Mouse (Mus musculus) forebrain, embryonic 10.5 days (tissue): ENCODE results near the gene Cwc22. TPM values are rescaled to one million over a fixed set of nuclear protein-coding genes. Genes with fewer than 3 reads are reported as not detected.

Source experiments
- DNase-seq: peaks from one replicate; pipeline ENCODE4 v3.0.0-alpha.2; 2017; ENCODE audit warnings: low spot score; ENCODE audit errors: extremely low spot score
- H3K27ac ChIP-seq: fragments of 300-500 bp; sonication (generic); 2 replicates; pipeline ENCODE4 v1.5.1; 2016; ENCODE audit warnings: mild to moderate bottlenecking
- H3K27me3 ChIP-seq: fragments of 300-500 bp; sonication (generic); 2 replicates; pipeline ENCODE4 v1.6.1; 2016; ENCODE audit warnings: mild to moderate bottlenecking; ENCODE audit not compliant: poor library complexity, severe bottlenecking
- H3K36me3 ChIP-seq: fragments of 300-500 bp; sonication (generic); replicated peaks from 2 replicates; pipeline ENCODE4 v1.6.1; 2016; ENCODE audit warnings: mild to moderate bottlenecking, moderate library complexity
- H3K4me1 ChIP-seq: fragments of 300-500 bp; sonication (generic); 2 replicates; pipeline ENCODE4 v1.6.1; 2016
- H3K4me3 ChIP-seq: fragments of 300-500 bp; sonication (generic); 2 replicates; pipeline ENCODE4 v1.5.1; 2016; ENCODE audit warnings: mild to moderate bottlenecking, moderate library complexity
- H3K9me3 ChIP-seq: fragments of 300-500 bp; sonication (generic); 2 replicates; pipeline ENCODE4 v1.6.1; 2016; ENCODE audit warnings: mild to moderate bottlenecking, moderate library complexity
- WGBS: fragments of 180-500 bp; shearing (Covaris S2); methylation state at CpG from one replicate; pipeline ENCODE4 v1.1.7; 2016; 5-methylcytosine and 5-hydroxymethylcytosine counted together
- polyA plus RNA-seq: library from polyadenylated mRNA; unstranded; fragments of >200 nt; fragmentation: Nextera tagmentation; extraction: Ambion mirVana; gene quantifications from 2 replicates; pipeline ENCODE4 v1.2.1, GENCODE M21; 2016

Cwc22 gene
- polyA plus RNA-seq, 1 experiment from 2014 or later = 43.1 TPM

- Histone ChIP-seq H3K4me1 (no peaks in the 10 kb centered on the region), H3K9me3 (no peaks in the 10 kb centered on the region), H3K27ac (no peak overlapping the region), H3K27me3 (no peaks in the 10 kb centered on the region), H3K36me3 (peaks cover 98% of the 10 kb centered on the region), H3K4me3 (no peak overlapping the region)
- 92% methylated on average over 3 of the region's 3 CpGs for WGBS
- no peak for DNase-seq
These were observed 28.8 kb downstream of the Cwc22 start for GRCm38 (mm10) chr2:77917360-77917734.

- no peaks in the 10 kb centered on the region for H3K9me3 ChIP-seq
- peaks cover 98% of the 10 kb centered on the region for H3K36me3 ChIP-seq
- H3K4me1 ChIP-seq = no peaks in the 10 kb centered on the region
- DNase-seq = no peak
- H3K27ac ChIP-seq = no peak overlapping the region
- no peak overlapping the region for H3K4me3 ChIP-seq
- no peaks in the 10 kb centered on the region for H3K27me3 ChIP-seq
- WGBS = 88% methylated on average over 8 of the region's 8 CpGs
These were observed 29.4 kb downstream of the Cwc22 start for GRCm38 (mm10) chr2:77916586-77917359.

GRCm38 (mm10) chr2:77915187-77915586 lies 31.0 kb downstream of the Cwc22 start:
- no peak overlapping the region for H3K27ac ChIP-seq
- no peak for DNase-seq
- H3K36me3 ChIP-seq = peaks cover 96% of the 10 kb centered on the region
- H3K27me3 ChIP-seq = no peaks in the 10 kb centered on the region
- WGBS = 94% methylated on average over 8 of the region's 8 CpGs
- H3K4me3 ChIP-seq = no peak overlapping the region
- H3K9me3 ChIP-seq = no peaks in the 10 kb centered on the region
- no peaks in the 10 kb centered on the region for H3K4me1 ChIP-seq

- Histone ChIP-seq H3K9me3 (no peaks in the 10 kb centered on the region), H3K4me3 (no peak overlapping the region), H3K4me1 (no peaks in the 10 kb centered on the region), H3K27me3 (no peaks in the 10 kb centered on the region), H3K36me3 (peaks cover 86% of the 10 kb centered on the region), H3K27ac (no peak overlapping the region)
- DNase-seq = no peak
- 97% methylated on average over 2 of the region's 2 CpGs for WGBS
These were observed 32.5 kb downstream of the Cwc22 start for GRCm38 (mm10) chr2:77913628-77914027.

- Histone ChIP-seq H3K4me1 (no peaks in the 10 kb centered on the region), H3K27ac (no peak overlapping the region), H3K9me3 (no peaks in the 10 kb centered on the region), H3K4me3 (no peak overlapping the region), H3K36me3 (peaks cover 78% of the 10 kb centered on the region), H3K27me3 (no peaks in the 10 kb centered on the region)
- no peak for DNase-seq
- WGBS = 94% methylated on average over 4 of the region's 4 CpGs
These were observed 34.0 kb downstream of the Cwc22 start for GRCm38 (mm10) chr2:77912197-77912596.

GRCm38 (mm10) chr2:77911452-77911851 lies 34.7 kb downstream of the Cwc22 start:
- Histone ChIP-seq H3K36me3 (peaks cover 78% of the 10 kb centered on the region), H3K27ac (no peak overlapping the region), H3K4me3 (no peak overlapping the region), H3K9me3 (no peaks in the 10 kb centered on the region), H3K4me1 (no peaks in the 10 kb centered on the region), H3K27me3 (no peaks in the 10 kb centered on the region)
- DNase-seq = no peak
- WGBS = 95% methylated on average over 2 of the region's 2 CpGs

- Histone ChIP-seq H3K4me3 (no peak overlapping the region), H3K27me3 (no peaks in the 10 kb centered on the region), H3K4me1 (no peaks in the 10 kb centered on the region), H3K27ac (no peak overlapping the region), H3K9me3 (no peaks in the 10 kb centered on the region), H3K36me3 (peaks cover 78% of the 10 kb centered on the region)
- DNase-seq = no peak
- 83% methylated on average over 3 of the region's 3 CpGs for WGBS
These were observed 36.0 kb downstream of the Cwc22 start for GRCm38 (mm10) chr2:77910216-77910615.

GRCm38 (mm10) chr2:77907164-77907563 lies 39.0 kb downstream of the Cwc22 start:
- peaks cover 78% of the 10 kb centered on the region for H3K36me3 ChIP-seq
- no peak overlapping the region for H3K4me3 ChIP-seq
- no peaks in the 10 kb centered on the region for H3K4me1 ChIP-seq
- H3K9me3 ChIP-seq = no peaks in the 10 kb centered on the region
- no peak overlapping the region for H3K27ac ChIP-seq
- DNase-seq = no peak
- 93% methylated on average over 3 of the region's 3 CpGs for whole genome bisulfite sequencing
- no peaks in the 10 kb centered on the region for H3K27me3 ChIP-seq

- peaks cover 81% of the 10 kb centered on the region for H3K36me3 ChIP-seq
- H3K9me3 ChIP-seq = no peaks in the 10 kb centered on the region
- no peak overlapping the region for H3K4me3 ChIP-seq
These were observed 41.2 kb downstream of the Cwc22 start for GRCm38 (mm10) chr2:77905023-77905422.

GRCm38 (mm10) chr2:77904495-77904894 lies 41.7 kb downstream of the Cwc22 start:
- Histone ChIP-seq H3K9me3 (no peaks in the 10 kb centered on the region), H3K27me3 (no peaks in the 10 kb centered on the region), H3K4me3 (no peak overlapping the region), H3K4me1 (no peaks in the 10 kb centered on the region), H3K36me3 (peaks cover 84% of the 10 kb centered on the region), H3K27ac (no peak overlapping the region)
- 89% methylated on average over 10 of the region's 10 CpGs for WGBS
- DNase-seq = no peak

More at GRCm38 (mm10) chr2:77905023-77905422, 41.2 kb downstream of the Cwc22 start:
- no peaks in the 10 kb centered on the region for H3K4me1 ChIP-seq
- no peak for DNase-seq
- no peaks in the 10 kb centered on the region for H3K27me3 ChIP-seq
- WGBS = 95% methylated on average over 7 of the region's 7 CpGs
- no peak overlapping the region for H3K27ac ChIP-seq

GRCm38 (mm10) chr2:77903979-77904378 lies 42.2 kb downstream of the Cwc22 start:
- peaks cover 86% of the 10 kb centered on the region for H3K36me3 ChIP-seq
- H3K4me1 ChIP-seq = no peaks in the 10 kb centered on the region
- H3K9me3 ChIP-seq = no peaks in the 10 kb centered on the region
- H3K4me3 ChIP-seq = no peak overlapping the region
- WGBS = 96% methylated on average over 9 of the region's 9 CpGs
- no peak for DNase-seq
- H3K27ac ChIP-seq = no peak overlapping the region
- no peaks in the 10 kb centered on the region for H3K27me3 ChIP-seq

GRCm38 (mm10) chr2:77903098-77903497 lies 43.1 kb downstream of the Cwc22 start:
- 94% methylated on average over 3 of the region's 3 CpGs for WGBS
- Histone ChIP-seq H3K4me1 (no peaks in the 10 kb centered on the region), H3K9me3 (no peaks in the 10 kb centered on the region), H3K27ac (no peak overlapping the region), H3K4me3 (no peak overlapping the region), H3K36me3 (peaks cover 95% of the 10 kb centered on the region), H3K27me3 (no peaks in the 10 kb centered on the region)
- DNase-seq = no peak

- DNase-seq = no peak
- Histone ChIP-seq H3K9me3 (no peaks in the 10 kb centered on the region), H3K4me3 (no peak overlapping the region), H3K4me1 (no peaks in the 10 kb centered on the region), H3K27me3 (no peaks in the 10 kb centered on the region), H3K27ac (no peak overlapping the region), H3K36me3 (peaks cover 98% of the 10 kb centered on the region)
- WGBS = 92% methylated on average over 5 of the region's 5 CpGs
These were observed 44.9 kb downstream of the Cwc22 start for GRCm38 (mm10) chr2:77901269-77901668.
